ENCODE assay signal across 1 mouse cellular context in the genomic region with DNA sequence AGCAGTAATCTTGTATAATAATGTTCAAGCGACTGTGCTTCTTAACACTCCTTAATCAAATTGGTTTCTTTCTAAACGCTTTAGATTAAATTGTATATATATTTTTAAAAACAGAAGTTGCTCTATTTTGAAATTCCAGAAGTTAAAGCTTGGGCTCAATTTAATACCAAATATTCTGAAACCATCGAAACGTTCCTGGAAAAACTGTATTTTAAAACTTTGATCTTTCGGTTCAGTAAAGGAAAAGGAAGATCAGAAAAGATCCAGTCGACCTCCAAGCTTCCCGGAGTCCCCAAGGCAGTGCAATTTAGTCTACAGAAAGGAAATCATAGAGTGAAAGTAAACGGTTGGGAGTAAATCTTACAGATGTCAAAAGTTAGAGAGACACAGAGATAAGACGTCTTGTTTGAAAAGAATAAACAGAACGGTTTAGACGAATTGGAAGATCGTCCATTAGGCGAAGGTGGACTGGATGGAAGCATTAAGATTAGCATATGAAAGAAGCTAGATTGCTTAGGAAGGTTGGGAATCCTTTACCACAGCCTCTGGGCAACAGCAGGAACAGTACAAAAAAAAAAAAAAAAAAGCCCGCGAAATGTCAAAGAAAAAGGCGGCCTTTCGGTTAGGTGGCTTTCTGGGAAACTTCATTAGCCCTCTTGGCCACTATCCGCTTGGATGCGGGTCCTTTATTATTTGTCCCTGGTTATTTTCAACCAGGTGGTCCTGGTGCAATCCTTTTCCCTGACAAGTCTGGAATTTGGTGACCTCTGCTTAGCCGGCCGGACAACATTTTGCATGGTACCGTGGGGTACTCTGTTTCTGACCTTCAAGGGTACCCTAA.
A peak's percentile ranks its signal among the peaks of the same experiment; 100 is the strongest.
TF ChIP-seq lines count a peak whose summit lies in the region.

No protein-coding gene starts in this region.

TF ChIP-seq in MEL, 35 proteins besides CTCF, POLR2A, EP300 and RAD21:
- TF ChIP-seq E2F4 (IDR thresholded peaks at IDR 0.05; ENCODE audit: borderline replicate concordance, low read depth, low read length): no peak
- TF ChIP-seq GATA1 (IDR thresholded peaks at IDR 0.05; ENCODE audit: low read depth, low read length): 0 out of 2 replicates have a peak, but pooled peaks have one; percentile 32
